Mouse (Mus musculus): ENCODE data around the gene Zfp668. TPM values are rescaled to one million over a fixed set of nuclear protein-coding genes. Genes with fewer than 3 reads are reported as not detected.
"Not testable (repeated sequence)": the region's sequence is repeated elsewhere in the genome, so short reads cannot be mapped to it uniquely, and the experiment has no call there.

The Zfp668 gene
- total RNA-seq, 2 experiments from 2014 or later = 4.6 to 4.9 TPM

- no peak for DNase-seq
- intact Hi-C loops (cut with DNase I; ENCODE audit: low total_unique reads) = no loop called here
Observed at GRCm38 (mm10) chr7:127850906-127851305, 25.7 kb downstream of the Zfp668 start.

DNA sequence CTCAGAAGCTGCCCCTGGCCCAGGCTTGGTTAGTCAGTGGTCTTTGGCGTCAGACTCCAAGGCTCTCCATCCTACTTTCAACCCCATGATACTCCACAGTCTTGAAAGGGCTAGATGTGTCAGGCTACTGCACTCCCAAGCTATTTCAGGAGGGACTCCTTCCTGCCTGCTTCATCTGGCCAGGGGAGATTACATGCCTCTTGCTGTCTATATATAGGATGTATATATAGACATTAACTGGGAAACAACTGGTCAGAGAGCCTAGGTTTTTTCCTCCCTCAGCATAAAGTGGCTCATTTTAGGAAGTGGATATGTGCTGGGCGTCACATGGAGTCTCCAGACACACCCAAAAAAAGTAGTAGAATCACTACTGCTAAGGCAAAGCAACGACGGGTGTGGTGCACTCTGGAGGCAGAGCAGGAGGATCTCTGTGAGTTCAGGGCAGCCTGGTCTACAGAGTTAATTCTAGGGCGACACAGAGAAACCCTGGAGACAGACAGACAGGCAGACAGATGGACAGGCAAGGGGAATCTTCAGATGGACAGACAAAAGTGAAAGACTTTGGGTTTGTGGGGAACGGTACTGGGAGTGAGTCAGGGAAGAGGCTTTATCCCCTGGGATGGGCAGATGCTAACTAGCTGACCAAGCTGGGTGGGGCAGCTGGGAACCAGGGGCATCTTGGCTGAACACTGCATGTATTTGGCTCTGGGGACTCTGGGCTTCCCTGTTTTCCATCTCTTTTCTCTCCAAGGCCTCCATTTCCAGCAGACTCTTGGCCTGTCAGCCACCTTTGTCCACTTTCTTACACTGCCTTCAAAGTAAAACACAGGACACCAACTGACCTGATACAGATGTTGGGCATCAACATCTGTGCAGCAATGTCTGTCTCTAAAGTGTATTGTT, 26.4 kb downstream of the Zfp668 start:
- no peak for DNase-seq
- intact Hi-C loops (cut with DNase I; ENCODE audit: low total_unique reads) = no loop called here

GRCm38 (mm10) chr7:127842001-127842718, 34.5 kb downstream of the Zfp668 start:
- DNase-seq = peak; percentile 82
- intact Hi-C loops (cut with DNase I; ENCODE audit: low total_unique reads) = no loop called here

DNA sequence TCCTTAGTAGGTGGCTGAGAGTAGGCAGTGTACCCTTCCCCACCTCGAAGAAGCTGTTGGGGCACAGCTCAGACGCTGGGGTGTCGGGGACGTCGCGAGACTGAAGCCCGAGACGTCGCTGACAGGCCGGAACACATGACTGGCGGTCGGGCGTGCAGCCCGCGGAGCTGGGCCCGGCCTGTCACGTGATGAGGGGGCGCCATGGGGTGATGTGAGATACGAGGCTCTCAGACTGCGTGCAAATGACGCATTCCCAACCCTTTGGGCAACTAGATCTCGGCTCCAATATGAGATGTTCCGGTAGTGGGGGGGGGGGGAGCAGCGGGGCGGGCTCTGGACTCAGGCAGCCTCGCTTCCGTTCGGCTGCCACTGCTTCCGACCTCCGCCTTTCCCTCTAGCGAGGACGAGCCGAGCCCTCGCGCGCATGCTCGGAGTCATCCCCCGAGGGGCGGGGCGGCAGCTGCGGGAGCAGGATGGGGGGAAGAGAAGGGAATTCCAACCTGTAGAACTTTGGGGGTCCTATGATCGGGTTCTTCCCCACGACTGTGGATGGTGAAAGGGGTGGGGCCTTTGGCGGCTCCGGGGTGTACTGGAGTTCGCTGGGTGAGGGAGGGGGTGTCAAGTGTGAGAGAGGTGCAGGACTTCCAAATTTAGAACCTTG, 35.2 kb downstream of the Zfp668 start:
- DNase-seq = peak; percentile 96
- intact Hi-C loops (cut with DNase I; ENCODE audit: low total_unique reads) = no loop called here

DNA sequence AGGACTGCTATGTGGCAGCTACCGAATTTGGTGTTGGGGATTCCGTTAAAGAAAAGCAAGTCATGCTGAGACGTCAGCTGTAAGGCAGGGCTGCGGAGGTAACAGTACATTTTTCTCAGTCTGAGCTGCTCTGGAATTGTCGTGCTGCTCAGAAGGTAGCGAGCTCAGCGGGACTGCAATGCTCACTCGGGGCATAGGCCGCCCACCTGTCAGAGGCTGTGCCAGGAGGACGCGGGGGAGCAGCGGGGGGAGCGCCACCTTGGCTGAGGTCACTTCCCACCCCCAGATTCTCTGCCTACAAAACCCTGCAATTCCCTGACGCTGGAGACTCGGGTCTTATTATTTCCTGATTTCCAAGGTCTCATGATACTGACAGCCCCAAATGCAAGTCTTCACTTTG, 35.7 kb downstream of the Zfp668 start:
- peak; percentile 63 for DNase-seq
- intact Hi-C loops (cut with DNase I; ENCODE audit: low total_unique reads) = no loop called here

DNA sequence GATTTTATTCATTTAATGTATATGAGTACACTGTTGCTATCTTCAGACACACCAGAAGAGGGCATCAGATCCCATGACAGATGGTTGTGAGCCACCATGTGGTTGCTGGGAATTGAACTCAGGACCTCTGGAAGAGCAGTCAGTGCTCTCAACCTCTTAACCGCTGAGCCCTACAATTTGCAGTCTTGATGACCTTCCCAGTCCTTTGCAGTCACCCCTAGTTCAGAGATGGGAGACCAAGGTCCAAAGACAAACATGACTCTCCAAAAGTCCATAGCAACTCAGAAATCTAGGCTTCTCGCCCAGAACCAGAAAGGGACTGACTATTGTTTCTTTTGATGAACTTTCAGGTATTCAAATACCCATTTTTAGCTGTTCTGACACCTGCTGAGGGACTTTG, 36.6 kb downstream of the Zfp668 start:
- DNase-seq; intact Hi-C loops (cut with DNase I; ENCODE audit: low total_unique reads): not testable (repeated sequence)

DNA sequence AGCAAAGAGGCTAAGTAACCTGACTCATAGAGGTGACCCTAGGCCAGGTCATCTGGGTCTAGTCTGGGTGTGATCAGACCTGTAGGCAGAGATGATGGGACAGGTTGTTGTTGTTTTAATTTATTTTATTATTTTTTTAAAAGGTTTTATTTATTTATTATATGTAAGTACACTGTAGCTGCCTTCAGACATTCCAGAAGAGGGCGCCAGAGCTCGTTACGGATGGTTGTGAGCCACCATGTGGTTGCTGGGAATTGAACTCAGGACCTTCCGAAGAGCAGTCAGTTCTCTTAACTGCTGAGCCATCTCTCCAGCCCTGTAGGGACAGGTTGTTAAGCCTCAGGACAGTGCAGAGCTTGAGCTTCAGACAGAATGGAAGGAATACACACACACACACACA, 38.8 kb downstream of the Zfp668 start:
- DNase-seq; intact Hi-C loops (cut with DNase I; ENCODE audit: low total_unique reads): not testable (repeated sequence)

DNA sequence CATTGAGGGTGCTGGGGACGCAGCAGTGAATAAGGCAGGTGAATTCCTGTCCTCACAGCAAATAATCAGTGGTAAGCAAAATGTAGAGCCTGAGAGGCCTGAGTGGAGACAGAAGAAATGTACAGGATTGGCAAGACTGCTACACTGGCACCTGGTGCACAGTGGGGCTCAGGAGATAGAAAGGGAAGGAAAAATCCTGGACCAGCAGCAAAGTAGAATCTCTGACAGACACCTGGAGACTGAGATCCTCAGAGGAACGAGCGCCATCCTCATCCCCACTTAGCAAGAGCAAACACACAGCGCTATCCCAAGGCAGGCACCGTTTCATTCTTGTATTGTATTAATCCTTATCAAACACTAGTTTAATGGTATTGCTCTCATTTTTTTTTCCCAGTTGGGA, 39.2 kb downstream of the Zfp668 start:
- no peak for DNase-seq
- intact Hi-C loops (cut with DNase I; ENCODE audit: low total_unique reads) = no loop called here

DNA sequence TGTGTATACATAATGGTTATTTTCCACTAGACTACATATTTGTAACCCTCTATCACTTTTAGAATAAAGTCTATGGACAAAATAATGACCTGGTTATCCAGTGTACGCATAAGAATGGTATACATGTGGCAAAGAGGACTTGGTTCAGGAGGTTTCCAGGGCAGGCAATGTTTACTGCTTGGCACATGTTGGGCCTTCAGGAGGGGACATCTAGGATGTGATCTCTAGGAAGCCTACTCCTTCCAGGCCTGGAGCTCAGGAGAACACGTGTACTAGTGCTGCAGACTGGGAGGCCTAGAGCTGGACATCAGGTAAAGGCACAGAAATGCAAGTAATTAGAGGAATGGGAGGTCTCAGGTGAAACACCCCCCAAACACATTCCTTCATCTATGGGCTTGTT, 41.1 kb downstream of the Zfp668 start:
- intact Hi-C loops (cut with DNase I; ENCODE audit: low total_unique reads) = no loop called here
- no peak for DNase-seq

GRCm38 (mm10) chr7:127824176-127824871, 52.3 kb downstream of the Zfp668 start, which contains the start of the genes Stx4a and Stx1b:
Gene Stx4a (plus strand): TSS chr7:127824294.
Gene Stx1b (minus strand): TSS chr7:127824549.
- DNase-seq = peak; percentile 59
- intact Hi-C loops (cut with DNase I; ENCODE audit: low total_unique reads) = no loop called here

DNA sequence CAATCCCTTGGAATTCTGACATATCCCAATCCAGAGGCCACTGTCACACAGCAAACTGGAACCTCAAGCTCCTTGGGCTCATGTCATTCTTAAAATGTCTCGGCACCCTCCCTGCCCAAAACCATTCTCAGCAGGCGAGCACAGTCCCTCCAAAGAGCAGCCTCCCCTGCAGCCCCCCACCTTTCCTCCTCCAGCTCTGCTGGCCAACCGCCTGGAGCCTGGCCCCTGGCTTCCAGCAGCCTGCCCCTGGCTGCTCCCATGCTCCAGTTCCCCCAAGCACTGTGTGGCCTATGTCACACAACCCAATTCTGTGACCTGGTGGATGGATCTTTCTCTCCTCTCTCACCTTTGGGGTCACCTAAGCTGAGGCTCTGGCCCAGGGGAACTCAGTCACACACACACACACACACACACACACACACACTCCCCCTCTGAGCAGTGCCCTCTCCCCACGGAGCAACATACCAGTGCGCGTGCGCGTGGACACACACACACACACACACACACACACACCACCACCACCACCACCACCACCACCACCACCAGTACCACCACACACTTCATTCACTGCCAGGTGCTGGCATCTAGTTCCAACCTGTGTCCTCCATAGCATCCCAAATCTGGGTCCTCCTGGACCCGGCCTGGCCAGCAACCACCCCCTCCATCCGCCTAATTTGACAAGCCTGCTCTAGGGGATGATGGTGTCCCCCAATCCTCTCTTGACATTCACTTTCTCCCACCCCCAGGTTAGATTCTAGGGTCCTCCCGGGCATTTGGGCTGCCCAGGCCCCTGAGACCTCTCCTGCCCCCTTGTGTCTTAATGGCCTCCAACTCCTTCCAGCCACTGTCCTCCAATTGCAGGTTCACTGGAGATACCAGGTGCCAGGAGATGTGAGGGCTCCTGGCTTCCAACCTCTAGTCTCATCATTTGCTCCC, 53.1 kb downstream of the Zfp668 start:
- DNase-seq = no peak
- intact Hi-C loops (cut with DNase I; ENCODE audit: low total_unique reads) = no loop called here

GRCm38 (mm10) chr7:127822494-127822893, 54.1 kb downstream of the Zfp668 start:
- intact Hi-C loops (cut with DNase I; ENCODE audit: low total_unique reads) = no loop called here
- DNase-seq = no peak

DNA sequence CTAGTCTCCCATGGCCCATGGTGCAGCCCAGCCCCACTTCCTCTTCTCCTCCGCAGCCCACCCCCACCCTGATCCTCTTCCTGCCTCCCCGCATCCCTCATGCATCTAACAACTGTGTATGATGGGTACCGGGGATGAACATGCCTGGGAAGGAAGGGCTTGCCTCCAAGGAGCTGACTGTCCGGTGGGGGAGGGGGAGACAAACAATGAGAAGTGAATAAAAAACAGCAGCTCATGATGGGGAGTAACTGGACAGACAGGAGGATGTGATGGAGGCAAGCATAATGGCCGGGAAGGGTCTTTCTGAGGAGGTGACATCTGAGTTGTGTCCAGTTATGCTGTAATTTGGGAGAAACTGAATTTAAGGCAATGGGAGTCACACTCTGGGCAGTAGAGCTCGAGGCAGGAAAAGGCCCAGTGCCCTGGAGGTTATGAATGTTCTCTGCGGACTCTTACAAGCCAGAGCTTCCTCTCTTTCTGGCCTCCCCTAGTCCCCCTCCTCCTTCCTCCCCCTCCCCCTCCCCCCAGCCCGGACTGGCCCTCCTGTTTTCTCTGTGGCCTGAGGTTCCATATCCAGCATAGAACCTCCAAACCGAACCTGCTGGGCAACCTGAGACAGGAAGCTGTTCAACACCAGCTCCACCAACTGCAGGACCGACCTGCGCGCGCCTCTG, 55.7 kb downstream of the Zfp668 start:
- intact Hi-C loops (cut with DNase I; ENCODE audit: low total_unique reads) = no loop called here

GRCm38 (mm10) chr7:127817776-127818175, 58.9 kb downstream of the Zfp668 start:
- intact Hi-C loops (cut with DNase I; ENCODE audit: low total_unique reads) = no loop called here

More for the DNA sequence above, 55.7 kb downstream of the Zfp668 start:
- no peak for DNase-seq

DNA sequence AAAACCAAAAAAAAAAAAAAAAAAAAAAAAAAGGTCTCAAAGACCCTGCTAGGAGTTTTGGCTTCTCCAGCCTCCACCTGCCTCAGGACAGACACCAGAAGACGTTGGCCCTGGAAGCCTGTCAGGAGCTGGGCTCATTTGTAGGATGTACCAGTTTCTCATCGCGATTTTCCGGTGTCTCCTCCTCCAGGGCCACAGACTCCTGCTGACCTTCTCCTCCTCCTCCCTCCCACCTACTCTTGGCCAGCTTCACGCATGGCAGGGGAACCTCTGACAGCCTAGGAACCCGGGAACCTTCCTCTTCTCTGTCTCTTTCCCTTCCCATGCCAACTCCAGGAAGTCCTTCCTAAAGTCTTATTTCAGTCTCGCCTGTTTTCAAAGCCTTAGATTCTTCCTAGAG, 59.6 kb downstream of the Zfp668 start:
- intact Hi-C loops (cut with DNase I; ENCODE audit: low total_unique reads) = no loop called here
- DNase-seq = no peak

More at GRCm38 (mm10) chr7:127817776-127818175, 58.9 kb downstream of the Zfp668 start:
- DNase-seq = no peak

DNA sequence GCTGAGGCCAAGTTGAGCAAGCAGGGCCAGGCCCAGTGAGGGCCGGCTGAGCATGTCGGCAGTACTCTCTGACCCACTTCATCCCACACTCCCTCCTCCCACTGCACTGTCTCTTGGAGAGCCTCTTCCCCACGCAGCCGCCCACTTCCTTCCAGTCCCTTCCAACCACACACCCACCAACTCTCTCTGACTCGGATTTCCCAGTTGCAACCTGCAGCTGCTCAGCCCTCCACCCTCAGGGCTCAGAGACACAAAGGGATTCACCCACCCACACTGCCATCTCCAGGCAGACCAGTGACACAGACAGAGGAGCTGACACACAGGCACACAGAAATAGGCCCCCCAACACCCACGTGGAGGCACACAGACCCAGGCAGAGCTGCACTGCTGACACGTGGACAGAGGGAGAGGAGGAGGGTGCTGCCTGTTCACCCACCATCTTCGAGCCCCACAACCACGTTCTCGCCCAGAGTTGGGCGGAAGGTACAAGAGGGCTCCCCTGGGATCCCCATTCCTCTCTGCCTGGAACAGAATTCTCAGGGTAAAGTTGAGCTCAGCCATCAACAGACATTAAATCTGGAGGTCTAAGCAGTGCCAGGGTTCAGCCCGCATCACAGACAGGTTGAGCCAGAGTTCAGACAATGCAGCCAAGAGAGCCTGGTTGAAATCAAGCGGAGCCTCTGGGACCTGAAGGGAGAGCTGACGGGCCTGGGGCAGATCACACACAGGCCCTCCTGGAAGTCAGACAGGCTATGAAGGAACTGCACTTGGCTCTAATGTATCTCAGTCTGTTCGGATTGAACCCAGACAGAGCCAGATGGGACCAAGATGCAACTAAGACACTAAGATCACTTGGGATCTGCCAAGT, 60.4 kb downstream of the Zfp668 start:
- DNase-seq = peak; percentile 73

GRCm38 (mm10) chr7:127815116-127815665, 61.4 kb downstream of the Zfp668 start:
- intact Hi-C loops (cut with DNase I; ENCODE audit: low total_unique reads) = no loop called here
- DNase-seq = no peak

More for the DNA sequence above, 60.4 kb downstream of the Zfp668 start:
- intact Hi-C loops (cut with DNase I; ENCODE audit: low total_unique reads) = no loop called here

Measured in gastrocnemius, postnatal 14 days (tissue).